Mouse (Mus musculus): ENCODE data around the gene Asb14.
A peak's percentile ranks its signal among the peaks of the same experiment; 100 is the strongest.

Asb14 gene

DNA sequence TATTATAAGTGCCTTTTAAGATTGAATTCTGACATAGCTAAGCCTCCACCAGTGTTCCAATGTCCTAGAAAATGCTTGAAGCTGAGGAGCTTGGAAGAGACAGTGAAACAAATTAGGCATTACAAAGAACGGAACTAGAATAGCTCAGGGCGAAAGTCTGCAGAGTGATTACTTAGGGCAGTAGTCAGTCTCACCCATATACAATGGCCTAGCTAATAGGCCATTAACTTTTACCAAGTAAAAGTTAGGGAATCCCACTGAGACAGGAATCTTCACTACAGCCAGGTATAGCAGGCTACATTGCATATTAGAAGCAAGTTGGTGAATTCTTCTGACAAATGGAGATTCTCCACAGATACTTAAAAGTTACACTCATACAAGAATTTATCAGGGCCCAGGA, 61.8 kb downstream of the Asb14 start:
- DNase-seq (ENCODE audit: low read depth, low spot score): peak; percentile 60

DNA sequence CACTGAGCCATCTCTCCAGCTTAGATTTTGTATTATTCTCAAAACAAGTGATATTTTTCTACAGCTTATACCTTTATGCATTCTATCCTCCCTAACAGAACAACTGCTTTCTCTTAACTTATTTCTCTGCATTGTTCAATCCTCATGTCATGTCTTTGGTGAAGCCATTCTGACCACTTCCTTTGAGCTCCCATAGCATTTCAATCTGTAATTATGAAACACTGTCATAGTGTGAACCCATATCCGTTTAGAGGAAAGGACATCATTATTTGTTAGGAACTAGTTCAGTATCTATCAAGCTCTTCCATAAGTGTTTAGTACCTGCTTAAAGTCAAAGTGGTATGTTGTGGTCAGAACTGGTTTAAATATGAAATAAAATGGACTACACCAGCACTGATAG, 66.2 kb downstream of the Asb14 start:
- no peak for DNase-seq (ENCODE audit: low read depth, low spot score)
